Mouse (Mus musculus) hindbrain, embryonic 12.5 days (tissue): ENCODE results near the gene Slc22a12. TPM values are rescaled to one million over a fixed set of nuclear protein-coding genes. Genes with fewer than 3 reads are reported as not detected.

Experiments used
- microRNA-seq: library from miRNA; unstranded; fragments of <30 nt; microRNA quantifications from one replicate; pipeline ENCODE4, GENCODE M21; 2017
- polyA plus RNA-seq: library from polyadenylated mRNA; unstranded; fragments of >200 nt; fragmentation: Nextera tagmentation; extraction: Ambion mirVana; gene quantifications from 2 replicates; pipeline ENCODE4 v1.2.1, GENCODE M21; 2016

Gene Slc22a12
- polyA plus RNA-seq, 1 experiment from 2014 or later, result not detected

Small RNA genes within 50 kb of the gene (microRNA-seq; reads per million reads assigned to microRNA genes)
- not detected for gene Gm26460

Other genes starting within 250 kb of the Slc22a12 start
- gene Cdc42bpg, start 236.6 kb downstream of the Slc22a12 start, polyA plus RNA-seq, result 0.48 and 0.61 TPM in 2 replicates
- gene Men1, start 208.1 kb downstream of the Slc22a12 start, polyA plus RNA-seq, result 91.5 and 95.8 TPM in 2 replicates
- gene Map4k2, start 201.9 kb downstream of the Slc22a12 start, polyA plus RNA-seq, result 15.0 and 16.0 TPM in 2 replicates
- 168 and 176 TPM in 2 replicates for gene Sf1, start 179.3 kb downstream of the Slc22a12 start, polyA plus RNA-seq
- 1.8 and 3.9 TPM in 2 replicates for gene Pygm, start 158.6 kb downstream of the Slc22a12 start, polyA plus RNA-seq
- gene Rasgrp2, start 143.7 kb downstream of the Slc22a12 start, polyA plus RNA-seq, result 20.0 and 23.0 TPM in 2 replicates
- gene Nrxn2, start 124.3 kb downstream of the Slc22a12 start, polyA plus RNA-seq, result 21.3 and 23.0 TPM in 2 replicates